Mouse (Mus musculus) heart, adult 2 months (tissue): ENCODE data around the gene Pwwp2a.

Experiments used
- CTCF ChIP-seq: fragments of 200-600 bp; IDR thresholded peaks from 2 replicates; pipeline ENCODE4 v1.8.1; 2022; ENCODE audit warnings: antibody characterized with exemption, mild to moderate bottlenecking, moderate library complexity
- EP300 ChIP-seq: fragments of 200-500 bp; IDR thresholded peaks from 2 replicates; pipeline ENCODE4 v1.6.1; 2011; ENCODE audit warnings: low read depth, low read length, control low read depth; ENCODE audit not compliant: insufficient read depth

GRCm38 (mm10) chr11:43754568-43754967 is 72.8 kb downstream of the Pwwp2a start:
- TF ChIP-seq EP300 (no peak), CTCF (no peak)
